Mouse (Mus musculus) hindbrain, postnatal 0 days (tissue): ENCODE measurements around the gene Atp6v0b. TPM values are rescaled to one million over a fixed set of nuclear protein-coding genes. Genes with fewer than 3 reads are reported as not detected.

Experiments
- ATAC-seq: fragments of 200-750 bp; cut with Nextera tagmentation; 2 replicates; pipeline ENCODE4 v1.8.0; 2017; ENCODE audit warnings: mild to moderate bottlenecking, moderate TSS enrichment, moderate library complexity
- DNase-seq: peaks from one replicate; pipeline ENCODE4 v3.0.0-alpha.2; 2015; ENCODE audit warnings: low spot score
- H3K27ac ChIP-seq: fragments of 300-500 bp; sonication (generic); 2 replicates; pipeline ENCODE4 v1.5.1; 2014; ENCODE audit warnings: mild to moderate bottlenecking
- H3K27me3 ChIP-seq: fragments of 300-500 bp; sonication (generic); 2 replicates; pipeline ENCODE4 v1.6.1; 2014; ENCODE audit warnings: low read length, mixed read lengths; ENCODE audit not compliant: insufficient read depth
- H3K36me3 ChIP-seq: fragments of 300-500 bp; sonication (generic); 2 replicates; pipeline ENCODE4 v1.6.1; 2014; ENCODE audit warnings: low read length, mixed read lengths; ENCODE audit not compliant: insufficient read depth
- H3K4me1 ChIP-seq: fragments of 300-500 bp; sonication (generic); 2 replicates; pipeline ENCODE4 v1.6.1; 2014; ENCODE audit warnings: antibody characterized with exemption, low read length, mixed read lengths; ENCODE audit not compliant: insufficient read depth
- H3K4me2 ChIP-seq: fragments of 300-500 bp; sonication (generic); 2 replicates; pipeline ENCODE4 v1.6.1; 2014; ENCODE audit warnings: low read depth, mild to moderate bottlenecking, low read length, moderate library complexity, mixed read lengths
- H3K4me3 ChIP-seq: fragments of 300-500 bp; sonication (generic); 2 replicates; pipeline ENCODE4 v1.5.1; 2014; ENCODE audit warnings: low read length
- H3K9ac ChIP-seq: fragments of 300-500 bp; sonication (generic); replicated peaks from 2 replicates; pipeline ENCODE4 v1.6.1; 2014; ENCODE audit warnings: mild to moderate bottlenecking, low read length, moderate library complexity, mixed read lengths
- H3K9me3 ChIP-seq: fragments of 300-500 bp; sonication (generic); 2 replicates; pipeline ENCODE4 v1.6.1; 2016; ENCODE audit warnings: low read length, mixed read lengths
- CTCF ChIP-seq: IDR thresholded peaks from 2 replicates; pipeline ENCODE4 v1.5.1; 2016; ENCODE audit warnings: antibody characterized with exemption, control low read depth, low read depth
- WGBS: fragments of 180-500 bp; shearing (Covaris S2); extraction: QIAGEN DNeasy Blood & Tissue Kit; methylation state at CpG from one replicate; pipeline ENCODE4 v1.1.7; 2014; 5-methylcytosine and 5-hydroxymethylcytosine counted together
- polyA plus RNA-seq: library from polyadenylated mRNA; unstranded; fragments of >200 nt; fragmentation: Nextera tagmentation; extraction: Ambion mirVana; gene quantifications from 2 replicates; pipeline ENCODE4 v1.2.1, GENCODE M21; 2015
- total RNA-seq: library from RNA; depleted of rRNA; stranded (reverse); fragments of >200 nt; gene quantifications from 2 replicates; pipeline ENCODE4 v1.2.3, GENCODE M21; 2014

Atp6v0b gene
- total and polyA plus RNA-seq, 2 experiments from 2014 or later: 579 to 643 TPM

DNA sequence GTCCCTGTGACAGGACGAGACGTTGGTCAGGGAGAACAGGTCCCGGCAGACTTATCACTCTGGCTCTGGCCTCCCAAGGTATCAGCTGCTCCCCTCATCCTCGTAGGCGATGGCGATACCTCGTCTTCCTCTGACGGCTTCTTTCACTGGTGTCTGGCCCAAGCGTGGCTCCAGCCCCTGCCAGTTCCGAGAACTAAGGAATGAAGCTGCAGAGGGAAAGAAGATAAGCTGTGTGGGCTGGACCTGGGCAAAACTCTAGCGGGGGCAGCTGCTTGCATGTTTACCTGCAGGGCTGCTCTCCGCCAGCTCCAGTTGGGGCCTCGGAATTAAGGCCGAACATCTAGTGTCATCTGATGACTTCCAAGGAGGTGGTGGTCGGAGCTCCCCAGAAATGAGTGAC, 2.3 kb upstream of the Atp6v0b start:
- H3K4me2 ChIP-seq: no peak overlapping the region
- H3K4me3 ChIP-seq: no peak overlapping the region
- no peak for ATAC-seq
- H3K27ac ChIP-seq: no peak overlapping the region
- no peak for TF ChIP-seq CTCF
- peaks cover 28% of the 10 kb centered on the region for H3K36me3 ChIP-seq
- H3K9me3 ChIP-seq: no peaks in the 10 kb centered on the region
- WGBS: 92% methylated on average over 15 of the region's 15 CpGs
- H3K9ac ChIP-seq: no peak overlapping the region
- H3K4me1 ChIP-seq: peaks cover 11% of the 10 kb centered on the region; the same call in 1 of the 2 replicates
- DNase-seq: no peak
- H3K27me3 ChIP-seq: no peaks in the 10 kb centered on the region

DNA sequence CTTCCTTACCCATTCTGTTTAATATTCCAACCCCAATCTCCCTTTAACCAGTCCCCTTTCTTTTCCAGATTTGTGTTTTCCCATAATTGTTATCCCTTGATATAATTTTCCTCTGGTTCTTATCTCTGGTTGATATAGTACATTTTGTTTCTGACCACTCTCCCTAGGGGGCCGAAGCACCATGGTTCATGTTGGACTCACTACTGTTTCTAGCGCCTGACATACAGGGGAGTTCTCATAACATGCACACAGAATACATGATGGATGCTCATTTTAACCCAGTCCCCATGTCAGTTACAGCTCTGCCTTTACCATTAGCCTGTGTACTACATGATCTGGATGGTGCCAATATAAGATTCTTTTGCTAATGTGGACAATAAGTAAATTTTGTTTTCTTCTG, 787 bp upstream of the Atp6v0b start:
- ATAC-seq: no peak
- H3K27me3 ChIP-seq: no peaks in the 10 kb centered on the region
- no peaks in the 10 kb centered on the region for H3K9me3 ChIP-seq
- H3K4me1 ChIP-seq: peaks cover 17% of the 10 kb centered on the region; the same call in 1 of the 2 replicates
- whole genome bisulfite sequencing: 72% methylated on average over 2 of the region's 2 CpGs
- H3K27ac ChIP-seq: peak overlapping the region; percentile 20; the same call in 1 of the 2 replicates
- no peak for TF ChIP-seq CTCF
- H3K4me3 ChIP-seq: peak overlapping the region; percentile 91; the same call in 1 of the 2 replicates
- peak overlapping the region; percentile 95; the same call in 1 of the 2 replicates for H3K9ac ChIP-seq
- peak overlapping the region; percentile 73 for H3K4me2 ChIP-seq
- DNase-seq: no peak
- H3K36me3 ChIP-seq: peaks cover 27% of the 10 kb centered on the region

- Histone ChIP-seq H3K27me3 (no peaks in the 10 kb centered on the region), H3K4me1 (peaks cover 26% of the 10 kb centered on the region), H3K4me2 (peak overlapping the region; percentile 73), H3K4me3 (peak overlapping the region; percentile 91), H3K9me3 (no peaks in the 10 kb centered on the region), H3K9ac (peak overlapping the region; percentile 95), H3K36me3 (peaks cover 27% of the 10 kb centered on the region), H3K27ac (peak overlapping the region; percentile 82)
- ATAC-seq (no peak), DNase-seq (peak; percentile 22)
- 2% methylated on average over 24 of the region's 24 CpGs for WGBS
- TF ChIP-seq CTCF: no peak
Measured at GRCm38 (mm10) chr4:117886644-117887043, 489 bp downstream of the Atp6v0b start.

DNA sequence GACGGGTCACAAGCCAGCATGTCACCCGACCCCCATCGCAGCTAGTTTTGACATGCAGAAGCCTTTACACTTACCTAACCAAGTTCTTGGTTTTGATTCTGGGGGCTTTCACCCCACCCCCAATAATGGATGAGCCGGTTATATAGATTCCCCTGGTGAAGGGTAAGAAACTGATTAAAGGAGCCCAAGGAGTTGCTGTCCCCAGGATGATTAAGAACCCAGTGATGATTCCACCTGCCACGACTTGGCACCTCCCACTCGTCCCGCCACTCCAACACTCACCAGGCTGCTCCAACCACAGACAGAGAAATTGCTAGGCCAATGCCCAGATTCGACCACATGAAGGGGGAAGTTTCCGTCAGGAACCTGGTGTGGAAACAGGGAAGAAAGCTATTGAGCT, 1.1 kb downstream of the Atp6v0b start:
- Histone ChIP-seq H3K4me2 (peak overlapping the region; percentile 73), H3K27me3 (no peaks in the 10 kb centered on the region), H3K9ac (peak overlapping the region; percentile 95), H3K27ac (no peak overlapping the region), H3K36me3 (peaks cover 27% of the 10 kb centered on the region), H3K4me1 (peaks cover 23% of the 10 kb centered on the region), H3K4me3 (peak overlapping the region; percentile 91), H3K9me3 (no peaks in the 10 kb centered on the region)
- no peak for DNase-seq
- no peak for TF ChIP-seq CTCF
- ATAC-seq: no peak
- WGBS: 83% methylated on average over 9 of the region's 9 CpGs

DNA sequence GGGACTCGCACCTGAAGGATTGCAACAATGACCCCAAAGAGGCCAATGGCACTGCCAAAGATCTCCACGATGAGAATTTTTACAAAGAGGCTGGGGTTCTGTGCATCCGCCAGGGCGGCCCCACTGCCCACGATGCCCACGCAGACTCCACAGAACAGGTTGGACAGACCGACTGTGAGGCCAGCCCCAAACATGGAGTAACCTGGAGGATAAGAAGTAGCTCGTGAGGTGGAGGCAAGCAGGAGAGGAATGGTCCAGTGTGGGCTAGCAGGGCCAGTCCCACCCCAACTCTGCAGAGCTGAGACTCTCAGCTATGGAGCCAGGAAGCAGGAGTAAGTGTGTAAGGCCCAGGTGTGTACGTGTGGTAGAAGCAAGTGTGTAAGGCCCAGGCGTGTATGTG, 2.0 kb downstream of the Atp6v0b start:
- 91% methylated on average over 10 of the region's 10 CpGs for WGBS
- Histone ChIP-seq H3K27me3 (no peaks in the 10 kb centered on the region), H3K27ac (no peak overlapping the region), H3K9me3 (no peaks in the 10 kb centered on the region), H3K4me1 (peaks cover 21% of the 10 kb centered on the region), H3K4me2 (no peak overlapping the region), H3K36me3 (peaks cover 25% of the 10 kb centered on the region), H3K4me3 (no peak overlapping the region), H3K9ac (no peak overlapping the region)
- TF ChIP-seq CTCF: no peak
- ATAC-seq (no peak), DNase-seq (no peak)

DNA sequence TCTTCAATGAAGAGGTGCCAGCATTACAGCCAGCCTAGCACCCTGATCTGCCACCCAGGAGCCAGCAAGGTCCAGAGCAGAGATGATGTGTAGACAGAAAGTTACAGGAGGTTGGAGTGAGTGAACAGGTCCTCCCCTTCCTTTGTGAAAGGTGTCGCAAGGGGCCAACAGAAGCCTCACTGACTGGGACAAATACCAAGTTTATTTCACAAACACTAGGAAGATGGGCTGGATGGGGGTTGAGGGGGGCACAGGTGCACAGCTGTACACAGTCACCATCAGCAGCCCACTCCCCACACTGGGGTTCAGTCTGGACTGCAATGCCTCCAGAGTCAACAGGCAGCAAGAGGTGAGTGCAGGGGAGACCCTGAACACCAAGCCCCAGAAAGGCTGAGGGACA, 3.0 kb downstream of the Atp6v0b start:
- Histone ChIP-seq H3K27me3 (no peaks in the 10 kb centered on the region), H3K27ac (no peak overlapping the region; the same call in 1 of the 2 replicates), H3K4me1 (peaks cover 21% of the 10 kb centered on the region), H3K9me3 (no peaks in the 10 kb centered on the region), H3K9ac (no peak overlapping the region; the same call in 1 of the 2 replicates), H3K36me3 (peaks cover 17% of the 10 kb centered on the region), H3K4me2 (peak overlapping the region; percentile 89), H3K4me3 (peak overlapping the region; percentile 85; the same call in 1 of the 2 replicates)
- 88% methylated on average over 1 of the region's 1 CpGs for WGBS
- no peak for DNase-seq
- ATAC-seq: no peak
- no peak for TF ChIP-seq CTCF

DNA sequence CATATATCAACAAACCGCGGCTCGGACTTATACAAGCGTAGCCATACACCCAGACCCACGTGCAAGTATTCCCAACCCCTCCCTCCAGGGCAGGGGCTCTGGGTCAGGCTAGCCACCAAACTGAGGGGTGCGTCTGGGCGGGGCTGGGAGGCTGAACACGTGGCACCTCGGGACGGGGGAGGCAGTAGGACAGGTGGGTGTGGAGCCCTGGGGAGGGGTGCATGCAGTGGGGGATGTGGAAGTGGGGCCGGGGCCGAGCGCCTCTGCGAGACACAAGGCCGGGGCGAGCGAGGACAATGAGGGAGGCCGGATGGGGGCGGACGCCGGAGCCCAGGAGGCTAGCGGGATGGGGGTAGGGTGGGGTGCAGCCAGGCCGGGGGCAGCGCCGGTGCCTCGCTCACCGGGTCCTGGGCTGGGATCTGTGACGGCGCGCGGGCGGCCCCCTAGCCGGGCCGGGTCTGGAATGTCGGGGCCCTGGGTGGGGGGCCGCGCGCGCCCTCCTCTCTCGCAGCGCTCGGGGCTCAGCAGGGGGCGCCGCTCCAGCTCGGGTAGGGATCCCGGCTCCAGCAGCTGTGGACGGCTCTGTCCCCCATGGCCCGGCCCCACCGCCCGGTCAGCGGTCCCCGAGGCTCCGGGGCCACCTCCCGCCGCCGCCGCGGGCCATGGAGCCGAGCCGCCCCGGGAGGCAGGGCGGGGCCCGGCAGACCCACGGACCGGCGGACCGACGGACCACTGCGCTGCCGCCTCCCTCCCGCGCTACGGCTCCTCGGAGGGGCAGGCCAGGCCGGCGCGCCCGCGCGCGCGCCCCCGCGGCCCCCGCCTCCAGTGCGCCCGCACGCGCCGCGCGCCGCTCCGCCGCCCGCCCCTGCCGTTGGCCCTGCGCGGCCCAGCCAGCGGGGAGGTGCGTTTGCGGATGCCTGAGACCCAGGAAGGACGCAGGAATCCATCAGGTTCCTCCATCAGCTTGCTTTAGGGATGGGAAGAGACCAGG, 4.1 kb downstream of the Atp6v0b start, which contains the start of gene B4galt2:
Gene B4galt2, minus strand, starts transcription at position 787 of the 991 bp plus-strand sequence.
- peak; percentile 44 for ATAC-seq
- no peaks in the 10 kb centered on the region for H3K27me3 ChIP-seq
- H3K9ac ChIP-seq: peak within 1 kb of the TSS; percentile 96
- DNase-seq: peak; percentile 83
- under 1% methylated on average over 66 of the region's 103 CpGs for WGBS
- H3K27ac ChIP-seq: peak within 1 kb of the TSS; percentile 80
- peak within 1 kb of the TSS; percentile 85 for H3K4me3 ChIP-seq
- H3K9me3 ChIP-seq: no peaks in the 10 kb centered on the region
- TF ChIP-seq CTCF: no peak
- H3K4me2 ChIP-seq: peak within 1 kb of the TSS; percentile 89
- H3K36me3 ChIP-seq: peaks cover 15% of the 10 kb centered on the region
- H3K4me1 ChIP-seq: peaks cover 21% of the 10 kb centered on the region
